Mouse (Mus musculus): Measurements from ENCODE around the gene Bnc1. TPM values are rescaled to one million over a fixed set of nuclear protein-coding genes. Genes with fewer than 3 reads are reported as not detected.

Bnc1 gene
- polyA plus RNA-seq, 1 experiment from 2014 or later: 0.11 TPM

DNA sequence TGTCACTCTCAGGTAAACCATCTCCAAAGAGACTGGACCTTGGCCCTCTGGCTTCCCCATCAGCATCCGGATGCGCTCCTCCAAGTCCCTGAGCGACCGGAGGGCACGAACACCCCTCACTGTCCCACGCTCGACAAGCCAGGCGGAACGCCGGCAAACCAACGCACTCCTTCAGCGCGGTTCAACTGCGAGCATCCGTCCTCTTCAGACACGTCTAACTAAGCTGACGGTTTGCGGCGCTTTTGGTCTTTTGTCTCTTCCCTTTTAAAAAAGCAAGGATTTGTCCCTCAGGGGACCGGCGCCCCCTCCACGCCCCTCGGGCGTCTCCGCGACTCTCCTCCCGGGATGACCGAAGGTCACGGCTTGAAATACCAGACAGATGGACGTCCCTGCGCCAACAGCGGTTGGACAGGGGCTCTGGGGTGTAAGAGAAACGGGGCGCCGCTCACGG lies 456 bp downstream of the Bnc1 start:
- Histone ChIP-seq H3K27me3 (ENCODE audit: control insufficient read depth, insufficient read depth, low read length) (peaks cover 46% of the 10 kb centered on the region), H3K4me2 (ENCODE audit: low read depth, low read length) (peak overlapping the region; percentile 85), H3K9me3 (ENCODE audit: control insufficient read depth, low read length) (no peaks in the 10 kb centered on the region), H3K4me3 (ENCODE audit: low read depth, low read length) (peak overlapping the region; percentile 49), H3K9ac (replicated peaks; ENCODE audit: low read depth, low read length) (peak overlapping the region; percentile 8; the same call in 1 of the 2 replicates), H3K27ac (ENCODE audit: low read depth, low read length) (no peak overlapping the region), H3K36me3 (ENCODE audit: control insufficient read depth, insufficient read depth, low read length) (no peaks in the 10 kb centered on the region), H3K4me1 (ENCODE audit: control insufficient read depth, insufficient read depth, low read length) (peaks cover 5% of the 10 kb centered on the region; the same call in 1 of the 2 replicates)
- ATAC-seq (ENCODE audit: low read depth): peak; percentile 31; the same call in 1 of the 2 replicates
- WGBS: 1% methylated on average over 36 of the region's 36 CpGs

DNA sequence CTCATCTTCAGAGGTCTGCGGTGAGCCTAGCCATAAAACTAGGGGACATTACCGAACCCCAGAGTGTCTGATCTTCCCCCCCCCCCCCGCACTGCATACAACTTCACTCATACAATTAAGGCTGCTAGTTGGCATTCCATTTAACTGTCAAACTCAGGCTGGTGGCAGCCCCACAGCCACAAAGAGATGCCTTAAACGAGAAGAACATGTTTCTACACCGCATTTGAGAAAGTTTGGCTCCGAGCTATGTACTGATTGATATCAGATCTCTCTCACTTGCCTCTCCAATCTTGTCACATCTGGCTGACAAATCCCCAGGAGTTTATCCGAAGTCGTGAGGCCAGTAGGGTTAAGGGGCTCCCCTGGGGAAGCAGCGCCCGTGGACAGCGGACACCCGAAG lies 976 bp downstream of the Bnc1 start:
- peak overlapping the region; percentile 49; the same call in 1 of the 2 replicates for H3K4me3 ChIP-seq (ENCODE audit: low read depth, low read length)
- no peak for ATAC-seq (ENCODE audit: low read depth)
- H3K9ac ChIP-seq (replicated peaks; ENCODE audit: low read depth, low read length): no peak overlapping the region
- H3K27ac ChIP-seq (ENCODE audit: low read depth, low read length): no peak overlapping the region
- H3K9me3 ChIP-seq (ENCODE audit: control insufficient read depth, low read length): no peaks in the 10 kb centered on the region
- peaks cover 46% of the 10 kb centered on the region for H3K27me3 ChIP-seq (ENCODE audit: control insufficient read depth, insufficient read depth, low read length)
- peaks cover 5% of the 10 kb centered on the region; the same call in 1 of the 2 replicates for H3K4me1 ChIP-seq (ENCODE audit: control insufficient read depth, insufficient read depth, low read length)
- 6% methylated on average over 12 of the region's 12 CpGs for WGBS
- H3K4me2 ChIP-seq (ENCODE audit: low read depth, low read length): peak overlapping the region; percentile 9; the same call in 1 of the 2 replicates
- H3K36me3 ChIP-seq (ENCODE audit: control insufficient read depth, insufficient read depth, low read length): no peaks in the 10 kb centered on the region

DNA sequence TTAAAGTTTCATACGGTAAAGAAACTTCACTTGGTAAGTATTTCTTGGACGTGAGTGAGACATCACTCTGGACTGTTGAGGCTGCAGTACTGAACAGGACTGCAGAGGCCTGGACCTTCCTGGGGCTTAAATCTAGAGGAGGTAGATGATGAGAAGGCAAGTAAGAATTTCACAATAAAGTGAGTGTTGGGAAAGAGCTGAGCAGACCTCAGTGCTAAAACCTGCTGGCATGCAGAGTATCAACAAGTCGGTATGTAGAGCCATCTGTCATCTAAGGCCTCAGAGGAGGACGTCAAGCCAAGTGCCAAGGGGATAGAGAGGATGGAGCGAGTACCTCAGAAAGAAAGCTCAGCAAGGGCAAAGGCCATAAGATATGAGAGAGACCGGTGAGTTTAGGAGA lies 8.4 kb downstream of the Bnc1 start:
- Histone ChIP-seq H3K4me2 (ENCODE audit: low read depth, low read length) (no peak overlapping the region), H3K27me3 (ENCODE audit: control insufficient read depth, insufficient read depth, low read length) (peaks cover 1% of the 10 kb centered on the region; the same call in 1 of the 2 replicates), H3K4me3 (ENCODE audit: low read depth, low read length) (no peak overlapping the region), H3K9me3 (ENCODE audit: control insufficient read depth, low read length) (no peaks in the 10 kb centered on the region), H3K9ac (replicated peaks; ENCODE audit: low read depth, low read length) (no peak overlapping the region), H3K36me3 (ENCODE audit: control insufficient read depth, insufficient read depth, low read length) (no peaks in the 10 kb centered on the region), H3K27ac (ENCODE audit: low read depth, low read length) (no peak overlapping the region), H3K4me1 (ENCODE audit: control insufficient read depth, insufficient read depth, low read length) (no peaks in the 10 kb centered on the region)
- WGBS: 85% methylated on average over 6 of the region's 6 CpGs
- ATAC-seq (ENCODE audit: low read depth): no peak

DNA sequence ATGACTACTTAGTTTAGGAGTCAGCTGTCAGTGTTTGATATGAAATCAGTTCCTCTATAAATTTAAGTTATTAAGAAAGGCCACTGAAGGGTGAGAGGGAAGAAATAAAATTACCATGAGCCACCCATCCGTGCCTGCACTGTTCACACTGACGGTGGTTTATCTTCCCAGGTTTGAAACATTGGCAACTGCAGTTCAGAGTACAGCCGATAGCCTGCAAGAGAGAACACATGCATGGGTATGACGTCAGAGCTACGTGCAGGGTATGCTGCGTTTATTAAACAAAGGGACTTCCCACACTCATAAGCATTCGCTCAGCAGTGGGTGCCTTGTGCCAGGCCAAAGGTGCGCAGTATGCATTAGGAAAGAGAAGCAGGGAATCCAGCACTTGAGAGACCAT lies 13.8 kb downstream of the Bnc1 start:
- 64% methylated on average over 8 of the region's 8 CpGs for WGBS
- Histone ChIP-seq H3K4me2 (ENCODE audit: low read depth, low read length) (no peak overlapping the region), H3K9me3 (ENCODE audit: control insufficient read depth, low read length) (no peaks in the 10 kb centered on the region), H3K27me3 (ENCODE audit: control insufficient read depth, insufficient read depth, low read length) (no peaks in the 10 kb centered on the region), H3K9ac (replicated peaks; ENCODE audit: low read depth, low read length) (no peak overlapping the region), H3K4me3 (ENCODE audit: low read depth, low read length) (no peak overlapping the region), H3K27ac (ENCODE audit: low read depth, low read length) (no peak overlapping the region), H3K36me3 (ENCODE audit: control insufficient read depth, insufficient read depth, low read length) (no peaks in the 10 kb centered on the region), H3K4me1 (ENCODE audit: control insufficient read depth, insufficient read depth, low read length) (no peaks in the 10 kb centered on the region)
- no peak for ATAC-seq (ENCODE audit: low read depth)

DNA sequence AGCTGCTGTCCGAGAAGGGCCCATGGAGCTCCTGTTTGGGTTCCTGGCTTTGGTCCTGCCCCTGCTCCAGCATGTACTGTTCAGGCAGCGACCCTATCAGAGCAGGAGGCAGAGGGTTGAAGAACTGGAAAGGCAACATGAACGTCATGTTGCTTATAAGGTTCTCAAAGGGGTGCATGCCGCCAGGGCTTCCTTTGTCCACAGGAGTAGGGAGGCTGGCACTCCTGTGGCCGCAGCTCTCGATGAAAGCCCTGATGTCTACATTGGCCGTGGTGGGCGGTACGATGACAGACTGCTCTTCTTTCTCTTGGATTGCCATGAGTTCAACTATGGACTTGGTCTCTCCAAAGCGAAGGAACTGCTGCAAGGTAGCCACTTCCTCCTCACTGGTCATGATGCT lies 17.5 kb downstream of the Bnc1 start:
- ATAC-seq (ENCODE audit: low read depth): no peak
- 92% methylated on average over 10 of the region's 10 CpGs for WGBS
- H3K9ac ChIP-seq (replicated peaks; ENCODE audit: low read depth, low read length): no peak overlapping the region

DNA sequence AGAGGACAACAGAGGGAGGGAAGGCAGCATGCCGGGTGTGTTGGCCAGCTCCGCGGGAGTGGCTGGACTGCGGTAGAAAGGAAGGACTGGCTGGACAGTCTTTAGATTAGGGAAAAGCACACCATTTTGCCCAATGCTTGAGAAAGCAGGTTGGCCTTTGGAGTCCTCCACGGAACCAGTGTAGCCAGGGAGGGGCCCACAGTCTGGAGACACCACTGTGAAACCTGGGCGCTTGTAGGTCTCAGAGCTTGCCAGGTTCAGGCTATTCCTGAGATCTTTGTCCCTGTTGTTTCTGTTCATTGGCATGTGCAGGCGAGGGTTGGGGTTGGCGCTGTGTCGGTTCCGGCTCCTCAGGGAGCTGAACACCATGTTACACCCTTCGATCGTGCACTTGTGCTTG lies 18.2 kb downstream of the Bnc1 start:
- no peaks in the 10 kb centered on the region for H3K36me3 ChIP-seq (ENCODE audit: control insufficient read depth, insufficient read depth, low read length)
- H3K4me1 ChIP-seq (ENCODE audit: control insufficient read depth, insufficient read depth, low read length): no peaks in the 10 kb centered on the region
- H3K27me3 ChIP-seq (ENCODE audit: control insufficient read depth, insufficient read depth, low read length): no peaks in the 10 kb centered on the region
- no peak overlapping the region for H3K27ac ChIP-seq (ENCODE audit: low read depth, low read length)
- no peak overlapping the region for H3K4me2 ChIP-seq (ENCODE audit: low read depth, low read length)
- no peak overlapping the region for H3K4me3 ChIP-seq (ENCODE audit: low read depth, low read length)
- 95% methylated on average over 12 of the region's 12 CpGs for WGBS
- H3K9ac ChIP-seq (replicated peaks; ENCODE audit: low read depth, low read length): no peak overlapping the region
- H3K9me3 ChIP-seq (ENCODE audit: control insufficient read depth, low read length): no peaks in the 10 kb centered on the region
- no peak for ATAC-seq (ENCODE audit: low read depth)

More for the DNA sequence above, 17.5 kb downstream of the Bnc1 start:
- Histone ChIP-seq H3K9me3 (ENCODE audit: control insufficient read depth, low read length) (no peaks in the 10 kb centered on the region), H3K27ac (ENCODE audit: low read depth, low read length) (no peak overlapping the region), H3K4me3 (ENCODE audit: low read depth, low read length) (no peak overlapping the region), H3K4me1 (ENCODE audit: control insufficient read depth, insufficient read depth, low read length) (no peaks in the 10 kb centered on the region), H3K36me3 (ENCODE audit: control insufficient read depth, insufficient read depth, low read length) (no peaks in the 10 kb centered on the region), H3K4me2 (ENCODE audit: low read depth, low read length) (no peak overlapping the region), H3K27me3 (ENCODE audit: control insufficient read depth, insufficient read depth, low read length) (no peaks in the 10 kb centered on the region)

DNA sequence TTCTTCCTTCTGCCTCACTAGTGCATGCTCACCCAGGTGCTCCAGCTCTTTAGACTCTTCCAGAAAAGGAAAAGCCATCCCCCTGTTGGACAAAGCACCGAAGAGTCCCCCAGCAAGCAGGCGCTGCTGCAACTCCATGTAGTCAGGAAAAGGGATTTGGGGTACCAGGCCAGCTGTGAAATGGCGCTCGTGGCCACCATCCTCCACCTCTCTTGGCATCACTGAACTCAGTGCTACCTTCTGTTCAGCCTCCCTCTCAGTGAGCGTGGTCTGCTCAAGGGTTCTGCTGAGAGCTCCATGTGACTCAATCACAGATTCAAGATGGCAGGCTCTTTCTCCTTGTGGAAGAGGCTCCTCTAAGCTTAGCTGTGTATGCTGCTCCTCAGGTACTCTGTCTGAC lies 18.8 kb downstream of the Bnc1 start:
- Histone ChIP-seq H3K4me3 (ENCODE audit: low read depth, low read length) (no peak overlapping the region), H3K27ac (ENCODE audit: low read depth, low read length) (no peak overlapping the region), H3K9ac (replicated peaks; ENCODE audit: low read depth, low read length) (no peak overlapping the region), H3K4me2 (ENCODE audit: low read depth, low read length) (no peak overlapping the region), H3K9me3 (ENCODE audit: control insufficient read depth, low read length) (no peaks in the 10 kb centered on the region), H3K4me1 (ENCODE audit: control insufficient read depth, insufficient read depth, low read length) (no peaks in the 10 kb centered on the region), H3K27me3 (ENCODE audit: control insufficient read depth, insufficient read depth, low read length) (no peaks in the 10 kb centered on the region), H3K36me3 (ENCODE audit: control insufficient read depth, insufficient read depth, low read length) (no peaks in the 10 kb centered on the region)
- WGBS: 97% methylated on average over 5 of the region's 5 CpGs
- ATAC-seq (ENCODE audit: low read depth): no peak

DNA sequence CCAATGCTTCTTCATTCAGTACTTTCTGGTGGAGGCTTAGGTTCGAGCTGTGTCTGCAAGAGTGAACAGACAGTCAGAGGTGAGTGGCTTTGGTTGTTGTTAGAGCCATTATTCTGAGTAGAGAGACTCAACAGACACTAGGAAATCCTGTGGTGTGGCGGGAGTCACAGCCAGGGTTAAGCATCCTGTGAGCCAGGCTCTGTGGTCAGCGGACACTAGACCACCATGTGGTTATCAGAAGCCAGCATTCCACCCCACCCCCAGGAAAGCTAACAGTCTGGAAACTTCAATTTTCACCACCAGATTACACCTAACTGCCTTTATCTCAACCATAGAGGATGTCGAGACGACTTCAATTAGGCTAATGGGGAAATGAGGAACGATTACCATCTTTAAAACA lies 23.1 kb downstream of the Bnc1 start:
- Histone ChIP-seq H3K9me3 (ENCODE audit: control insufficient read depth, low read length) (no peaks in the 10 kb centered on the region), H3K27ac (ENCODE audit: low read depth, low read length) (no peak overlapping the region), H3K4me1 (ENCODE audit: control insufficient read depth, insufficient read depth, low read length) (no peaks in the 10 kb centered on the region), H3K4me3 (ENCODE audit: low read depth, low read length) (no peak overlapping the region), H3K4me2 (ENCODE audit: low read depth, low read length) (no peak overlapping the region), H3K27me3 (ENCODE audit: control insufficient read depth, insufficient read depth, low read length) (no peaks in the 10 kb centered on the region), H3K9ac (replicated peaks; ENCODE audit: low read depth, low read length) (no peak overlapping the region), H3K36me3 (ENCODE audit: control insufficient read depth, insufficient read depth, low read length) (no peaks in the 10 kb centered on the region)
- no peak for ATAC-seq (ENCODE audit: low read depth)
- WGBS: 80% methylated on average over 6 of the region's 6 CpGs

DNA sequence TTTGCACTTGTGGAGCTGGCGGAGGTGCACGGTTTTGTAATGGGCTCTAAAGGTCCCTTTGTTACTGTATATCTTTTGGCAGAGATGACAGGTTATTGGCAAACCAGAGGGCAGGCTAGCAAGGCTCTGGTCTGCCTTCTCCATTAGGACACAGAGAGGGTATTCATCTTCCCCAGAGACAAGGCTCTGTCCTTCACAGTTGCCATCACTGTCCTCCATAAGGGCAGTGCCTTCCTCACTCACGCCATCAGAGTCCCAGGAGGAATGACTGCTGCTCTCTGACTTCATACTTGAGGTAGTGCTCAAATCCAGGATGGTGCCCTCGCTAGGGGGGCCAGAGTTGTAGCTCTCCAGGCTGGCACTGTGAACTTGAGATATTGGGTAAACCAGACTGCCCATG lies 23.6 kb downstream of the Bnc1 start:
- Histone ChIP-seq H3K9ac (replicated peaks; ENCODE audit: low read depth, low read length) (no peak overlapping the region), H3K27ac (ENCODE audit: low read depth, low read length) (no peak overlapping the region), H3K27me3 (ENCODE audit: control insufficient read depth, insufficient read depth, low read length) (no peaks in the 10 kb centered on the region), H3K9me3 (ENCODE audit: control insufficient read depth, low read length) (no peaks in the 10 kb centered on the region), H3K4me2 (ENCODE audit: low read depth, low read length) (no peak overlapping the region), H3K4me3 (ENCODE audit: low read depth, low read length) (no peak overlapping the region), H3K4me1 (ENCODE audit: control insufficient read depth, insufficient read depth, low read length) (no peaks in the 10 kb centered on the region), H3K36me3 (ENCODE audit: control insufficient read depth, insufficient read depth, low read length) (no peaks in the 10 kb centered on the region)
- 86% methylated on average over 4 of the region's 4 CpGs for WGBS
- ATAC-seq (ENCODE audit: low read depth): no peak
